Comparison of ENCODE assay signal across 22 mouse cellular contexts in genomic region chr12:91799821-91800335, GRCm38 (mm10).
"Had no signal": no experiment of that assay in that cellular context is flagged by ENCODE, and none has a peak within 500 bp of the region (broad histone marks: within the 10 kb centered on the region; RNA-seq: fewer than 3 reads in every experiment).

No protein-coding gene starts in this region.

- H3K4me1 ChIP-seq: kidney, embryonic 15.5 days; limb, embryonic 12.5 days; limb, embryonic 15.5 days; midbrain, embryonic 13.5 days; neural tube, embryonic 12.5 days; neural tube, embryonic 15.5 days; stomach, embryonic 15.5 days had no signal

- H3K9me3 ChIP-seq: kidney, embryonic 15.5 days; limb, embryonic 12.5 days; limb, embryonic 15.5 days; liver, embryonic 13.5 days; megakaryocyte, embryonic 14.5 days; midbrain, embryonic 10.5 days; midbrain, embryonic 13.5 days; neural tube, embryonic 12.5 days; neural tube, embryonic 15.5 days; stomach, embryonic 15.5 days had no signal

- H3K27ac ChIP-seq: kidney, embryonic 15.5 days; left cerebral cortex, adult 2 months; limb, embryonic 12.5 days; limb, embryonic 15.5 days; liver, embryonic 13.5 days; midbrain, embryonic 10.5 days; midbrain, embryonic 13.5 days; neural tube, embryonic 12.5 days; neural tube, embryonic 15.5 days; stomach, embryonic 15.5 days had no signal

- ATAC-seq: midbrain, embryonic 16.5 days had no signal

- H3K36me3 ChIP-seq: kidney, embryonic 15.5 days; limb, embryonic 12.5 days; limb, embryonic 15.5 days; liver, embryonic 13.5 days; midbrain, embryonic 10.5 days; midbrain, embryonic 13.5 days; neural tube, embryonic 12.5 days; neural tube, embryonic 15.5 days; stomach, embryonic 15.5 days had no signal

- H3K4me3 ChIP-seq: kidney, embryonic 15.5 days; left cerebral cortex, adult 2 months; limb, embryonic 12.5 days; limb, embryonic 15.5 days; liver, embryonic 13.5 days; midbrain, embryonic 10.5 days; midbrain, embryonic 13.5 days; neural tube, embryonic 12.5 days; neural tube, embryonic 15.5 days; stomach, embryonic 15.5 days had no signal

- H3K27me3 ChIP-seq: kidney, embryonic 15.5 days; limb, embryonic 12.5 days; limb, embryonic 15.5 days; liver, embryonic 13.5 days; midbrain, embryonic 13.5 days; neural tube, embryonic 12.5 days; neural tube, embryonic 15.5 days; stomach, embryonic 15.5 days had no signal

- DNase-seq: kidney, postnatal 10 days; layer of hippocampus, postnatal 36 days; left cerebral cortex, postnatal 4 days; liver, embryonic 13.5 days; lung, adult 2 months; lung, postnatal 4 days; right cerebral cortex, adult 18-20 months; right cerebral cortex, postnatal 14 days; right cerebral cortex, postnatal 4 days; spleen, adult 18-20 months; thymus, postnatal 25 days had no signal

- H3K4me2 ChIP-seq: kidney, embryonic 15.5 days; limb, embryonic 12.5 days; limb, embryonic 15.5 days; liver, embryonic 13.5 days; midbrain, embryonic 13.5 days; neural tube, embryonic 12.5 days; neural tube, embryonic 15.5 days; stomach, embryonic 15.5 days had no signal

- H3K9ac ChIP-seq: kidney, embryonic 15.5 days; limb, embryonic 12.5 days; limb, embryonic 15.5 days; liver, embryonic 13.5 days; midbrain, embryonic 13.5 days; neural tube, embryonic 12.5 days; neural tube, embryonic 15.5 days; stomach, embryonic 15.5 days had no signal
